8 mouse cellular contexts compared by ENCODE assay signal in the genomic region with DNA sequence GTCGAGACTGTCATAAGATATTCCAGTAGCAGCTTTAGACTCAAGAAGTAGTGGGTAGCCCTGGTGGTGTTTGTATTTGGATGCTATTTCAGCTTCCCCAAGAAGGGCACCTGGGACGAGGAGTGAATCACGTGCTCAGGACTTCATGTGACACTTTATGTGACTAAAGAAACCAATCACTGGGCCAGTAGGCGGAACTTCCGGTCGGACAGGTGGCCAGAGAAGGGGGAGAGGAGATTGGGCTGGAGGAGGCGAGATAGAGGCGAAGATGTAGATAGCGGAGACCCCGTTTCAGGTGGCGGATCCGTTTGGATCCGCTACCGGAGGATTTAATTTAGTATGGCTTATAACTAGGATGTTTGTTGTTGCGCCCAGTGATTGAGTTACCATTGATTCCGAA. TPM values are rescaled to one million over a fixed set of nuclear protein-coding genes. Genes with fewer than 3 reads are reported as not detected.
DNase-seq lines count a peak whose midpoint lies in the region; ATAC-seq and TF ChIP-seq lines count a peak whose summit lies in the region.

No protein-coding gene starts in this region.

- no peaks in the 10 kb centered on the region for H3K27me3 ChIP-seq in intestine, postnatal 0 days (replicated peaks; ENCODE audit: control insufficient read depth, insufficient read depth, low read length)
- no peaks in the 10 kb centered on the region for H3K27me3 ChIP-seq in midbrain, embryonic 16.5 days (ENCODE audit: control insufficient read depth, insufficient read depth, low read depth, low read length)

- 14% methylated on average over 16 of the region's 16 CpGs for WGBS in intestine, postnatal 0 days
- WGBS in midbrain, embryonic 16.5 days: 23% methylated on average over 16 of the region's 16 CpGs

- no peaks in the 10 kb centered on the region for H3K9me3 ChIP-seq in intestine, postnatal 0 days (ENCODE audit: control insufficient read depth)
- H3K9me3 ChIP-seq in midbrain, embryonic 16.5 days (replicated peaks; ENCODE audit: control insufficient read depth, low read length, poor library complexity, severe bottlenecking): no peaks in the 10 kb centered on the region

- peak overlapping the region; percentile 43 for H3K4me3 ChIP-seq in layer of hippocampus, adult 2 months
- H3K4me3 ChIP-seq in intestine, postnatal 0 days (ENCODE audit: low read depth, low read length): peak overlapping the region; percentile 37
- peak overlapping the region; percentile 48 for H3K4me3 ChIP-seq in midbrain, embryonic 16.5 days (ENCODE audit: low read depth, low read length)

- no peak overlapping the region for H3K27ac ChIP-seq in layer of hippocampus, adult 2 months
- peak overlapping the region; percentile 46; the same call in 1 of the 2 replicates for H3K27ac ChIP-seq in intestine, postnatal 0 days (ENCODE audit: low read depth, low read length)
- H3K27ac ChIP-seq in midbrain, embryonic 16.5 days (ENCODE audit: low read length): peak overlapping the region; percentile 9; the same call in 1 of the 2 replicates

- H3K9ac ChIP-seq in intestine, postnatal 0 days (ENCODE audit: low read depth, low read length): peak overlapping the region; percentile 37; the same call in 1 of the 2 replicates
- peak overlapping the region; percentile 56 for H3K9ac ChIP-seq in midbrain, embryonic 16.5 days (ENCODE audit: low read depth, low read length)

- H3K4me2 ChIP-seq in intestine, postnatal 0 days (replicated peaks; ENCODE audit: low read depth): peak overlapping the region; percentile 76
- H3K4me2 ChIP-seq in midbrain, embryonic 16.5 days (ENCODE audit: low read length): peak overlapping the region; percentile 66

- no peaks in the 10 kb centered on the region for H3K4me1 ChIP-seq in intestine, postnatal 0 days (replicated peaks; ENCODE audit: control insufficient read depth, insufficient read depth, low read length)
- H3K4me1 ChIP-seq in midbrain, embryonic 16.5 days (ENCODE audit: control insufficient read depth, insufficient read depth, low read length): peaks cover 4% of the 10 kb centered on the region; the same call in 1 of the 2 replicates

- no peak for DNase-seq in layer of hippocampus, adult 2 months (ENCODE audit: low spot score in 2 of 2)
- DNase-seq in layer of hippocampus, postnatal 36 days: no peak
- peak; percentile 76 to 90 for DNase-seq in cerebellum, postnatal 25 days
- peak; percentile 47 for DNase-seq in liver
- peak; percentile 21 for DNase-seq in telencephalon, adult 2 months (ENCODE audit: low read depth, low spot score)

- TF ChIP-seq CTCF in layer of hippocampus, adult 2 months (conservative IDR thresholded peaks at IDR 0.05): no peak
- TF ChIP-seq CTCF in intestine, postnatal 0 days (IDR thresholded peaks at IDR 0.05; ENCODE audit: low read depth): no peak

- peak; percentile 35 for ATAC-seq in granulocyte monocyte progenitor cell, adult 5-6 weeks (replicated peaks; ENCODE audit: poor library complexity, severe bottlenecking)
- peak; percentile 72 for ATAC-seq in intestine, postnatal 0 days
- peak; percentile 92 for ATAC-seq in midbrain, embryonic 16.5 days

- H3K36me3 ChIP-seq in intestine, postnatal 0 days (ENCODE audit: control insufficient read depth, insufficient read depth): no peaks in the 10 kb centered on the region
- H3K36me3 ChIP-seq in midbrain, embryonic 16.5 days (ENCODE audit: control insufficient read depth, insufficient read depth, low read length): no peaks in the 10 kb centered on the region

RNA-seq across cellular contexts. Expression of a gene that starts 8.1 kb away (rescaled TPM):
- 1 to 10 TPM; 2.6 TPM for total RNA-seq in layer of hippocampus, adult 2 months (2021)
- 1 to 10 TPM; 1.2 to 1.9 TPM for total RNA-seq in layer of hippocampus, postnatal 36 days (2021)
- total RNA-seq in granulocyte monocyte progenitor cell, adult 5-6 weeks (2014; fragmentation: Nextera tagmentation): not detected in 2 replicates
- not detected in 2 replicates for total RNA-seq in granulocyte monocyte progenitor cell, adult 5-6 weeks (2017)
- polyA plus RNA-seq in intestine, postnatal 0 days (2015; fragmentation: Nextera tagmentation; extraction: Ambion mirVana): 5.9 and 6.1 TPM in 2 replicates
- polyA plus RNA-seq in midbrain, embryonic 16.5 days (2015; fragmentation: Nextera tagmentation; extraction: Ambion mirVana): 6.7 and 7.0 TPM in 2 replicates

RNA-seq across cellular contexts. Expression of a gene that starts 26.2 kb away (rescaled TPM):
- 1 to 10 TPM; 1.2 to 2.9 TPM for total RNA-seq in layer of hippocampus, adult 2 months (2021)
- total RNA-seq in layer of hippocampus, postnatal 36 days (2021): 1 to 10 TPM; 1.1 to 1.9 TPM
- 104 and 157 TPM in 2 replicates for total RNA-seq in granulocyte monocyte progenitor cell, adult 5-6 weeks (2014; fragmentation: Nextera tagmentation)
- total RNA-seq in granulocyte monocyte progenitor cell, adult 5-6 weeks (2017): 40.9 and 42.4 TPM in 2 replicates
- 39.2 and 47.3 TPM in 2 replicates for polyA plus RNA-seq in intestine, postnatal 0 days (2015; fragmentation: Nextera tagmentation; extraction: Ambion mirVana)
- polyA plus RNA-seq in midbrain, embryonic 16.5 days (2015; fragmentation: Nextera tagmentation; extraction: Ambion mirVana): 1.6 and 1.7 TPM in 2 replicates

RNA-seq across cellular contexts. Expression of a gene that starts 31.0 kb away (rescaled TPM):
- 1 to 10 TPM; 4.4 to 5.6 TPM for total RNA-seq in layer of hippocampus, adult 2 months (2021)
- 1 to 10 TPM; 2.5 to 3.2 TPM for total RNA-seq in layer of hippocampus, postnatal 36 days (2021)
- not detected in 2 replicates for total RNA-seq in granulocyte monocyte progenitor cell, adult 5-6 weeks (2014; fragmentation: Nextera tagmentation)
- total RNA-seq in granulocyte monocyte progenitor cell, adult 5-6 weeks (2017): not detected in 2 replicates
- polyA plus RNA-seq in intestine, postnatal 0 days (2015; fragmentation: Nextera tagmentation; extraction: Ambion mirVana): 3.5 and 4.3 TPM in 2 replicates
- 4.0 and 5.0 TPM in 2 replicates for polyA plus RNA-seq in midbrain, embryonic 16.5 days (2015; fragmentation: Nextera tagmentation; extraction: Ambion mirVana)

RNA-seq across cellular contexts. Expression of a gene that starts 38.9 kb away (rescaled TPM):
- total RNA-seq in layer of hippocampus, adult 2 months (2021): 1 to 10 TPM; 7.9 to 8.9 TPM
- total RNA-seq in layer of hippocampus, postnatal 36 days (2021): 1 to 10 TPM; 6.7 to 7.3 TPM
- total RNA-seq in granulocyte monocyte progenitor cell, adult 5-6 weeks (2014; fragmentation: Nextera tagmentation): 4.1 and 7.6 TPM in 2 replicates
- total RNA-seq in granulocyte monocyte progenitor cell, adult 5-6 weeks (2017): 2.4 and 3.3 TPM in 2 replicates
- 2.2 and 2.5 TPM in 2 replicates for polyA plus RNA-seq in intestine, postnatal 0 days (2015; fragmentation: Nextera tagmentation; extraction: Ambion mirVana)
- polyA plus RNA-seq in midbrain, embryonic 16.5 days (2015; fragmentation: Nextera tagmentation; extraction: Ambion mirVana): 11.0 and 11.9 TPM in 2 replicates

RNA-seq across cellular contexts. Expression of a gene that starts 49.1 kb away (rescaled TPM):
- total RNA-seq in layer of hippocampus, adult 2 months (2021): not detected
- total RNA-seq in layer of hippocampus, postnatal 36 days (2021): not detected
- 19.4 and 23.3 TPM in 2 replicates for total RNA-seq in granulocyte monocyte progenitor cell, adult 5-6 weeks (2014; fragmentation: Nextera tagmentation)
- total RNA-seq in granulocyte monocyte progenitor cell, adult 5-6 weeks (2017): 19.8 and 25.8 TPM in 2 replicates
- polyA plus RNA-seq in intestine, postnatal 0 days (2015; fragmentation: Nextera tagmentation; extraction: Ambion mirVana): 3.8 and 4.1 TPM in 2 replicates
- 0.50 and 0.60 TPM in 2 replicates for polyA plus RNA-seq in midbrain, embryonic 16.5 days (2015; fragmentation: Nextera tagmentation; extraction: Ambion mirVana)

Comparison
In these comparisons a context has a peak if more than half of its experiments do, and no peak if none do; other contexts are left out.
1. DNase-seq: peak in cerebellum, postnatal 25 days (2 of 2), liver (single experiment) and telencephalon, adult 2 months (single experiment); none in layer of hippocampus, adult 2 months (0 of 2) and layer of hippocampus, postnatal 36 days (0 of 2).
2. ATAC-seq: peak in every context shown above with its lines; median percentile 92 in midbrain, embryonic 16.5 days; 72 in intestine, postnatal 0 days; 35 in granulocyte monocyte progenitor cell, adult 5-6 weeks.
3. RNA of a gene that starts 26.2 kb away (total RNA-seq): 40.9 to 157 TPM in granulocyte monocyte progenitor cell, adult 5-6 weeks; 1.2 to 2.9 TPM in layer of hippocampus, adult 2 months and 1.1 to 1.9 TPM in layer of hippocampus, postnatal 36 days; every median in the first group is over 10 times any median in the second.
4. Peak in every context shown above with its lines, with median percentiles within 50 percentile points of each other: H3K4me3 ChIP-seq.